Mouse (Mus musculus): Measurements from ENCODE around the gene Ccdc117. TPM values are rescaled to one million over a fixed set of nuclear protein-coding genes. Genes with fewer than 3 reads are reported as not detected.
"Not testable (repeated sequence)": the region's sequence is repeated elsewhere in the genome, so short reads cannot be mapped to it uniquely, and the experiment has no call there.

Gene Ccdc117
- polyA plus RNA-seq, 1 experiment from 2014 or later: 22.6 TPM

DNA sequence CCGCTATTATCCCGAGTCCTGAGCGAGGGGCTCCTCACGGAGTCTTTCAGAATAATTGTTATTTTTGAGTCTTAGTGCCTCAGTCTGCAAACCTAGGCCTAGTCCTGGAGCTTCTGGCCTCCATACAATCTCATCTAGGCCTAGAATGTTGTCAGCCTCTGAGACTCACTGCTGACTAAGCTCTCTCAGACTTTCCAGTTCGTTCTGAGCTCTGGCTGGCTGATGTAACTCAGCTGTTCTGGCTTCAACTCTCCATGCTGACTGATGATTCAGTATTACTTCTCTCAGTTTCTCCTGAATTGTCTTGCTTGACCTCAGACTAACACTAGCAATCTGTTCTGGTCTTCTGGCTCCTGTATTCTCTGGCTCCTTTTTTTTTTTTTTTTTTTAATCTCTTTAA lies 9.4 kb upstream of the Ccdc117 start:
- WGBS: 92% methylated on average over 5 of the region's 5 CpGs
- no peak for DNase-seq (ENCODE audit: low spot score)
- no peak overlapping the region for H3K27ac ChIP-seq (replicated peaks)

DNA sequence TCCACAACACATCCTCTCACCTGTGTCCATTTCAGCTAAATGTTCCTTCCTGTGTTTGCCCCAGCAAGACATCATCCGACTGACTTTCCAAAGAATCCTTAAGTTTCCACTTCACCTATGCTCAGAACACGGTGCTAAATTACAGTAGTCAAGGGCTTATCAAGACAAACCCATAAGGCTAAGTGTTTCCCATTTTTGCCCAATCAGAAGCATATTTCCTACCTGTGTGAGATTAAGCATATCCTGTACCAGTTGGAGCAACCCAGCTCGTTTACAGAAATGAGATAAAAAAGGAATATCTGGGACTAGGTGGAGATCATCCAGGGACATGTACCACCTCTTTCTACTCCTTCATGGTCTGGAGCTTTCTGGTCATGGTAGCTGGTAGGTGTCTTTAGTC lies 4.7 kb upstream of the Ccdc117 start:
- no peak for DNase-seq (ENCODE audit: low spot score)
- H3K4me3 ChIP-seq: no peak overlapping the region
- H3K36me3 ChIP-seq: no peaks in the 10 kb centered on the region
- 89% methylated on average over 3 of the region's 3 CpGs for WGBS
- no peak overlapping the region for H3K27ac ChIP-seq (replicated peaks)
- H3K9me3 ChIP-seq (replicated peaks): peaks cover 11% of the 10 kb centered on the region; the same call in 1 of the 2 replicates
- H3K4me1 ChIP-seq: peaks cover 7% of the 10 kb centered on the region
- H3K27me3 ChIP-seq (ENCODE audit: low read depth, poor library complexity, severe bottlenecking): no peaks in the 10 kb centered on the region

More for the DNA sequence above, 9.4 kb upstream of the Ccdc117 start:
- no peaks in the 10 kb centered on the region for H3K27me3 ChIP-seq (ENCODE audit: low read depth, poor library complexity, severe bottlenecking)
- no peak overlapping the region for H3K4me3 ChIP-seq
- peaks cover 11% of the 10 kb centered on the region; the same call in 1 of the 2 replicates for H3K9me3 ChIP-seq (replicated peaks)
- no peaks in the 10 kb centered on the region for H3K4me1 ChIP-seq
- no peaks in the 10 kb centered on the region for H3K36me3 ChIP-seq

DNA sequence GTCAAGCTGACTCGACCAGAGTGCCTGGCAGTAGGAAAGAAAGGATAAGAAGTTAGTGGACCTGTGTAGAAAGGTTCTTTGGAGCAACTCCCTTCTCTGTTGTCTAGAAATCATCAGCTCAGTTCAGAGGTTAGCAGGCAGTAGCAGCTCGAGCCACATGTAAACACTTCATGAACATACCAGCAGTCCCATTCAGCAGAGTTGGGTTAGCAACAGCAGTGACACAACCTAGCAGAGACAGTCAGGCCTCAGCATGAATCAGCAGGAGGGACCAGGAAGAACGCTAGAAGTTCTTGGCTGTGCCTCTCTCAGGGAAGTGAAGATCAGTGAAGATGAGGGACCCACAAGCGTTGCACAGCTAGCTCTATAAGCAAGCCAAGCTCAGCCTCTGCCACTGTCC lies 3.5 kb upstream of the Ccdc117 start:
- WGBS: 88% methylated on average over 4 of the region's 4 CpGs
- DNase-seq (ENCODE audit: low spot score): no peak
- H3K27me3 ChIP-seq (ENCODE audit: low read depth, poor library complexity, severe bottlenecking): no peaks in the 10 kb centered on the region

DNA sequence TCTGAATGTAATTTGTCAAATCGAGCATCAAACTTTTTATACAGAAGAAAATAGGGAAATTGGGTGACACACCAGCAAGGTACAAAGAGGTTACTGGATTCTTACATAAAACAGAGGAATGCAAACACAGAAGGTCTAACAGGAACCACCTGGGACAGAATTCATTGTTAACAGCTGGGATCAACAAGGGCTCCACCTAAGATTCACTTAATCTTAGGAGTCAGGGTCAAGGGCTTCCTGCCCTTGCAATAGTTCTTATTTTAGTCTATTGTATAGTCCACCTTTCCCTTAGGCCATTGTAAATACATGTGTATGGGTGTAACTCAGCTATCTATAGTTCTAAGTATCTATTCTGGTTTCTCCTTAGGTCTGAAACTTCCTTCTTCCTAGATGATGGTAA lies 2.7 kb upstream of the Ccdc117 start:
- WGBS: 82% methylated on average over 1 of the region's 1 CpGs
- DNase-seq (ENCODE audit: low spot score); H3K27ac ChIP-seq (replicated peaks); H3K27me3 ChIP-seq (ENCODE audit: low read depth, poor library complexity, severe bottlenecking); H3K36me3 ChIP-seq; H3K4me3 ChIP-seq: not testable (repeated sequence)
- Histone ChIP-seq H3K4me1 (peaks cover 22% of the 10 kb centered on the region), H3K9me3 (replicated peaks) (peaks cover 11% of the 10 kb centered on the region; the same call in 1 of the 2 replicates)

More for the DNA sequence above, 3.5 kb upstream of the Ccdc117 start:
- H3K4me1 ChIP-seq: peaks cover 19% of the 10 kb centered on the region
- no peak overlapping the region for H3K27ac ChIP-seq (replicated peaks)
- H3K9me3 ChIP-seq (replicated peaks): peaks cover 11% of the 10 kb centered on the region; the same call in 1 of the 2 replicates
- H3K36me3 ChIP-seq: 0 out of 2 replicates have a peak, but pooled peaks cover under 1% of the 10 kb centered on the region
- H3K4me3 ChIP-seq: no peak overlapping the region

DNA sequence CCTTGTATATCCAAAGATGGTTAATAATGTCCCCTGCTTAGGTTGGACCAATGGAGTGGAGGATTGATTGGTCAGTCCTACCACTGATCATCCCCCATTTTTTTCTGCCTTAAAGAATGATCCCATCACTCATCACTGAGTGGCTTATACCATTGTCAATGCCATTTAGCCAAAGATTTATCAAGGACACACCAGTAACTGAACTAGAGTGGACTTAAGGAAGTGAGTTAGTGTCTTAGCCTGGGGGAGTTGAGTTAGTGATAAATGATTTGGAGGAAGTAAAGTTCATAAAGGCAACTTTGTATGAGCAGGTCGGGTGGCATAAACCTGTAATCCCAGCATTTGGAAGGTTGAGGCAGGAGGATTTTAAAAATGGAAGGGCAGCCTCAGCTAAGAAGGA lies 1.3 kb upstream of the Ccdc117 start:
- WGBS: 86% methylated on average over 1 of the region's 1 CpGs
- Histone ChIP-seq H3K4me1 (peaks cover 30% of the 10 kb centered on the region), H3K36me3 (peaks cover 17% of the 10 kb centered on the region), H3K4me3 (no peak overlapping the region), H3K27me3 (ENCODE audit: low read depth, poor library complexity, severe bottlenecking) (no peaks in the 10 kb centered on the region), H3K9me3 (replicated peaks) (no peaks in the 10 kb centered on the region), H3K27ac (replicated peaks) (no peak overlapping the region)
- DNase-seq (ENCODE audit: low spot score): no peak

DNA sequence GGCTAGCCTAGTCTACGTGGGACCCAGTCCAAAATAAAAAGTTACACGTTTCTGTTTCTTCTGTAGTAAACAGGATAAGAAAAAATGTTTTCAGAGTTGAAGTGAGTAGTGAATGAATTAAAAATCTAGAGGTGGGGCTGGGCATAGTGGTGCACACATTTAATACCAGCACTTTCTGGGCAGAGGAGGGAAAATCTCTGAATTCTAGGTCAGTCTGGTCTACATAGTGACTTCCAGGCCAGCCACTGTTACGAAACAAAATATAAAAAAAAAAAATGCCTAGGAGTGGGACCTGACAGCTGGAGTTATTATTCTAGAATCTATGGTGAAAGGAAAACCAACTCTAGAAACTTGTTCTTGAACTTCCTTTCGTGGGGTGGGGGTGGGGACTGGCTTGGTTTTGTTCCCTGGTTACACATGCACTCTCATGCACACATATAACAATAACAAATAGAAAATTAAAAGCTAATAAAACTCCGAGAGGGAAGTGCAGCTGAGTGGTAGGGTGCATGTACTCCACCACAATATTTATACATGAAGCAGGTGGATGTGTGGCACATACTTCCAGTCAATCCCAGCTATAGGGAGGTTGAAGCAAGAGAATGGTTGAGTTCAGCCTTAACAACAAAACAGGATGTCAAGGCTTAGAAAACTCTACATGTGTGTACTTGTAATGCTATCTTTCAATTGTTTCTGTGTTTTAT lies 647 bp upstream of the Ccdc117 start:
- Histone ChIP-seq H3K27me3 (ENCODE audit: low read depth, poor library complexity, severe bottlenecking) (no peaks in the 10 kb centered on the region), H3K36me3 (peaks cover 24% of the 10 kb centered on the region), H3K4me1 (peaks cover 32% of the 10 kb centered on the region), H3K27ac (replicated peaks) (peak overlapping the region; percentile 92), H3K9me3 (replicated peaks) (no peaks in the 10 kb centered on the region), H3K4me3 (peak overlapping the region; percentile 87)
- WGBS: 58% methylated on average over 5 of the region's 5 CpGs
- no peak for DNase-seq (ENCODE audit: low spot score)

DNA sequence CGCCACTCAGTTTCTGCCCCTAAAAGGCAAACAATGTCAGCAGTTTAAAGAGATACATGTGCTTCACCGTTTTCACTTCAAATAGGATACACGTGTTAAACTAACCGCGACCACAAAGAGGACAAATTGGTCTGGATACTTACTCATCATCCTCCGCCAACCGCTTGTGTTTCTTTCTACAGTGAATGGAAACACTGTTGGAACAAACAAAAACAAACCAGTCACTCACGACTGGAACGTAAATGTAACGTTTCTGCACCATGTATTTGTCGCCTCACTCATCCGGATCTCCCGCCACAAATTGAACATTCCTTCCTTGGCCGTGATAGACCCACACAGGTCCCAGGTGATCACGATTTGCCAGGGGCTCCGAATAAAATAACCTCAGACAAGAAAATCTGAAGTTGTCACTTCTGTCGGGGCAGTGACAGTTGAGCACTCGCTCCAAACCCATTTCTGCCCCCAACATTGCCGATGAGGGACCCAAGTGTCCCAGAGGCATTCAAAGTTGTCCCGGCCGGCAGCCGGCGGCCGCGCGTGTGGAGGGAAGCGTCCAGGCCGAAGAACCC lies 673 bp downstream of the Ccdc117 start:
- no peaks in the 10 kb centered on the region for H3K9me3 ChIP-seq (replicated peaks)
- peak overlapping the region; percentile 92 for H3K27ac ChIP-seq (replicated peaks)
- H3K27me3 ChIP-seq (ENCODE audit: low read depth, poor library complexity, severe bottlenecking): no peaks in the 10 kb centered on the region
- H3K4me3 ChIP-seq: peak overlapping the region; percentile 87
- peaks cover 32% of the 10 kb centered on the region for H3K4me1 ChIP-seq
- H3K36me3 ChIP-seq: peaks cover 32% of the 10 kb centered on the region
- 6% methylated on average over 28 of the region's 28 CpGs for WGBS
- no peak for DNase-seq (ENCODE audit: low spot score)

DNA sequence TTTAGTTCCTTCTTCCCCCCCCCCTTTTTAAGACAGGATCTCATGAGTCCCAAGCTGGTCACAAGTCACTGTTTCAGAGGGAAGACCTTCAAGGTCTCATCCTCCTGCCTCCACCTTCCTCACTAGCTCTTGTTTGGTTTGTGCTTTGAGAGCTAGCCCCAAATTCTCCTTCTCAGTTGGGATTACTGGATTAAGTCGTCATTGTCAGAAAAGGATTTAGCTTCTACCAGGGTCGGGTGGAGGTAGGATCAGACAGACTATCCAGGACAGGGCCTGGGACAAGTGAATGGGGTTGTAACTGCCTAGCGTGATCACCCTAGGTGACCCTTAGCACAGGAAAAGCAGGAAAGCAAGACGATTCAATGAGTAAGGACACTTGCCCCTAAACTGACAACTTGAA lies 1.7 kb downstream of the Ccdc117 start:
- Histone ChIP-seq H3K4me1 (peaks cover 32% of the 10 kb centered on the region), H3K27me3 (ENCODE audit: low read depth, poor library complexity, severe bottlenecking) (no peaks in the 10 kb centered on the region), H3K4me3 (peak overlapping the region; percentile 87; the same call in 1 of the 2 replicates), H3K27ac (replicated peaks) (no peak overlapping the region), H3K36me3 (peaks cover 38% of the 10 kb centered on the region), H3K9me3 (replicated peaks) (no peaks in the 10 kb centered on the region)
- WGBS: 28% methylated on average over 4 of the region's 4 CpGs
- no peak for DNase-seq (ENCODE audit: low spot score)

DNA sequence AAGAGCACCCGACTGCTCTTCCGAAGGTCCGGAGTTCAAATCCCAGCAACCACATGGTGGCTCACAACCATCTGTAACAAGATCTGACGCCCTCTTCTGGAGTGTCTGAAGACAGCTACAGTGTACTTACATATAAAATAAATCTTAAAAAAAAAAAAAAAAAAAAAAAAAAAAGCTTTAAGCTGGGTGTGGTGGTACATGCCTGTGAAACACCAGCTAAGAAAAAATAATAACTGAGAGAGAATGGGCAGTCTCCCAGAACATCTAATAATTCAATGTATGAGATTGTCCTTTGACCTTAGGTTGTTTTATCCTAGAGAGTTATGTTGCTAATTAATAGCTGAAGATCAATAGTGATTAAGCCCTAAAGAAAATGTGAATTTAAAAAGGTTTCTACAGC lies 4.5 kb downstream of the Ccdc117 start:
- Histone ChIP-seq H3K36me3 (peaks cover 66% of the 10 kb centered on the region), H3K4me1 (peaks cover 31% of the 10 kb centered on the region)
- DNase-seq (ENCODE audit: low spot score); H3K27me3 ChIP-seq (ENCODE audit: low read depth, poor library complexity, severe bottlenecking); H3K27ac ChIP-seq (replicated peaks); H3K4me3 ChIP-seq; H3K9me3 ChIP-seq (replicated peaks): not testable (repeated sequence)
- 94% methylated on average over 4 of the region's 4 CpGs for WGBS

DNA sequence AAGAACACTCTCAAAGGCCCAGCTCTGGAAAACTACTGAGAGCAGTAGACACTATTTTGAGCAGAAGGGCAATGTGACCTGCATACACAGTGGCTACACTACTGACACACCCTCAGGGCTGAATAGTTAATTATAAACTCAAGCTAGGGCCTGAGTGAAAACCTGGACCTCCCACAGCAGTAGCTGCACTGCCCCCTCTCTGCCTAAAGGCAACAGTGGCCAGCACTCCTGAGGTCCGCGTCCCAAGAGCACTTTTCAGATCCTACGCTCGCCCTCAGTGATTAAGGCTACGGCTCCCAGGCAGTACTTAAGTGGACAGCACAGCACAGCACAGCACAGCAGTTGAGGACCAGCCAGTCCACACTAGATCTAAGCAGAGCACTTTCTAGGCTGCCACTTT lies 8.9 kb downstream of the Ccdc117 start:
- no peak for DNase-seq (ENCODE audit: low spot score)
- 0 out of 2 replicates have a peak, but pooled peaks cover under 1% of the 10 kb centered on the region for H3K4me1 ChIP-seq
- H3K27me3 ChIP-seq (ENCODE audit: low read depth, poor library complexity, severe bottlenecking): no peaks in the 10 kb centered on the region
- H3K27ac ChIP-seq (replicated peaks): no peak overlapping the region
- H3K4me3 ChIP-seq: no peak overlapping the region
- H3K9me3 ChIP-seq (replicated peaks): no peaks in the 10 kb centered on the region
- 86% methylated on average over 5 of the region's 5 CpGs for WGBS
- H3K36me3 ChIP-seq: peaks cover 91% of the 10 kb centered on the region

DNA sequence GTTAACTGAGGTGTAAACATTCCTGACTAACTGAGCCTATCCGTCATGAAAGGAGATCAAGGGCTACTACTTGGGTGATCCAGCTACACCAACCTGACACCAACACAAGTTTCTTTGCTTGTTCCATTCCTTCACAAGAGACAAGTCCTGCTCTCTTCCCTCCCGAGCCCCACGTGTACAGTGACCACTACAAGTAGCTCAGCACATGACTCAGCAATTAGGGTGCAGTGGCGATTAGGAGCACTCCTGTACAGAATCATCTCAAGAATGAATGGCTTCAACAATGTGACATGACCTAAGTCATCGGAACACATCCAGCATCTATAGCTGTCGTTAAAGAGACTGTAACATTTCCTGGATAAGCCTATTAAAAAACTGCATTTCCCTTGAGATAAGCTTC lies 11.3 kb downstream of the Ccdc117 start:
- Histone ChIP-seq H3K9me3 (replicated peaks) (no peaks in the 10 kb centered on the region), H3K27me3 (ENCODE audit: low read depth, poor library complexity, severe bottlenecking) (no peaks in the 10 kb centered on the region), H3K4me1 (no peaks in the 10 kb centered on the region), H3K4me3 (no peak overlapping the region), H3K27ac (replicated peaks) (no peak overlapping the region), H3K36me3 (peaks cover 97% of the 10 kb centered on the region)
- DNase-seq (ENCODE audit: low spot score): no peak
- 82% methylated on average over 6 of the region's 6 CpGs for WGBS

DNA sequence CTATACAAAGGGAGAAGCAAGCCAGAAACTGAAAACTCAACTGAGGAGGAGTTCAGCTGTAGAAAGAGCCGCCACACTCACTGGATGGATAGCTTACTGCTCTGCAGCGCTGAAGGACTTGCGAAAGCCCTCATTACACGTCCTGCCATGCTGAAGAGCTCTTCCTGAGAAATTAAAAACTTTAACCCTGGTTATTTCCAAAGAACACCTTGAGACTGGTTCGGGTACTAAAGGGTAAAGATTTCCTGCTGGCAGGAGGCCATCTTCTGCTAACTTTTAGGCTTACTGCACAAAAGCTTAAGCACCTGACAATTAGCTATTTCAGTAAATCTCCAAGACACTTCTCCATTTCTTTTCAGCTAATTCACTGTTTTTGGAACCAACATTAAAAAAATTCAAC lies 11.8 kb downstream of the Ccdc117 start:
- WGBS: 86% methylated on average over 5 of the region's 5 CpGs
- Histone ChIP-seq H3K4me1 (no peaks in the 10 kb centered on the region), H3K9me3 (replicated peaks) (no peaks in the 10 kb centered on the region), H3K36me3 (peaks cover 100% of the 10 kb centered on the region), H3K27ac (replicated peaks) (no peak overlapping the region), H3K4me3 (no peak overlapping the region), H3K27me3 (ENCODE audit: low read depth, poor library complexity, severe bottlenecking) (no peaks in the 10 kb centered on the region)
- no peak for DNase-seq (ENCODE audit: low spot score)

DNA sequence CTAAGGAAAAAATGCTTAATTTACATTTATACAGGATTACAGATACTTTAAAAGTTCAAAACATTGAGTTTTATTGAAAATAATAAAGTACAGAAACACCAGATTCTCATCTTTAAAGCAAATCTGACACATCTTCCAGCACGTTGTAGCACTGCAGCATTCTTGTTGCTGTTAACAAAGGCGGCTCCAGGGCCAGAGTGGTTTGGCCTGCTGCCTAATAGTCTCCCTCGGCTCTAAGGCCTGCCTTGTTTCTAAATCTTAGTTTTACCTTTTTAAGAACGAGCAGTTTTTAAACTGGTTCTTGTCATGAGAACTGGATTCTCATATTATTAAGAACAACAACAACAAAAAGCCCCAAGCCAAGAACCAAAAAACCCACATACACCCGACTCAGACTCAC lies 13.1 kb downstream of the Ccdc117 start:
- no peak overlapping the region for H3K27ac ChIP-seq (replicated peaks)
- no peaks in the 10 kb centered on the region for H3K9me3 ChIP-seq (replicated peaks)
- no peaks in the 10 kb centered on the region for H3K27me3 ChIP-seq (ENCODE audit: low read depth, poor library complexity, severe bottlenecking)
- H3K36me3 ChIP-seq: peaks cover 100% of the 10 kb centered on the region
- no peaks in the 10 kb centered on the region for H3K4me1 ChIP-seq
- no peak for DNase-seq (ENCODE audit: low spot score)
- WGBS: 88% methylated on average over 5 of the region's 5 CpGs
- H3K4me3 ChIP-seq: no peak overlapping the region
